Mouse (Mus musculus): ENCODE results near the gene Prickle2.

DNA sequence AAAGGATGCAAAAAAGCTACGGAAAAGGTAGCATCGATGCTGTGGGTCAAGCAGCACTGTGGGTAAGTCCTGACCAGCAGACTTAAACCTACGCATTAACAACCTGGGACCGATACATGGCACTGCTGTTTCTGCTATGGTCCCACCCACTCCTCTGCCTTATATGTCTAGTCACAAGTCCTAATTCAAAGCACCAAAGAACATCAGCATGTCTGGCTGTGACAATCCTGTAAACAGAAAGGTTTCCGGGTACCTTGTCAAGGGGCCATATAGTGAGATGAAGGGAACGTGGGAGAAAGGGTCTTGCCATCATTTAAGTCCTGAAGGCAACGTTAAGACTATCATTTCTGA is 290.6 kb downstream of the Prickle2 start:
- TF ChIP-seq CTCF (IDR thresholded peaks at IDR 0.05; ENCODE audit: low read depth, low read length) (no peak), GATA1 (IDR thresholded peaks at IDR 0.05; ENCODE audit: borderline replicate concordance, low read length) (no peak)

All from G1E (cell line).